Mouse (Mus musculus) hindbrain, embryonic 12.5 days (tissue): ENCODE results near the gene Uggt1. TPM values are rescaled to one million over a fixed set of nuclear protein-coding genes. Genes with fewer than 3 reads are reported as not detected.

Experiments used
- ATAC-seq: fragments of 200-750 bp; cut with Nextera tagmentation; 2 replicates; pipeline ENCODE4 v1.8.0; 2017; ENCODE audit warnings: moderate TSS enrichment; ENCODE audit not compliant: low FRiP score
- H3K27ac ChIP-seq: fragments of 300-500 bp; sonication (generic); 2 replicates; pipeline ENCODE4 v1.5.1; 2016; ENCODE audit warnings: mild to moderate bottlenecking
- H3K27me3 ChIP-seq: fragments of 300-500 bp; sonication (generic); 2 replicates; pipeline ENCODE4 v1.6.1; 2016; ENCODE audit warnings: mild to moderate bottlenecking
- H3K36me3 ChIP-seq: fragments of 300-500 bp; sonication (generic); 2 replicates; pipeline ENCODE4 v1.6.1; 2016; ENCODE audit warnings: mild to moderate bottlenecking
- H3K4me1 ChIP-seq: fragments of 300-500 bp; sonication (generic); 2 replicates; pipeline ENCODE4 v1.6.1; 2016
- H3K4me2 ChIP-seq: fragments of 300-500 bp; sonication (generic); replicated peaks from 2 replicates; pipeline ENCODE4 v1.6.1; 2016; ENCODE audit warnings: mild to moderate bottlenecking
- H3K4me3 ChIP-seq: fragments of 300-500 bp; sonication (generic); 2 replicates; pipeline ENCODE4 v1.5.1; 2016; ENCODE audit warnings: mild to moderate bottlenecking
- H3K9ac ChIP-seq: fragments of 300-500 bp; sonication (generic); 2 replicates; pipeline ENCODE4 v1.6.1; 2016; ENCODE audit warnings: mild to moderate bottlenecking, moderate library complexity
- H3K9me3 ChIP-seq: fragments of 300-500 bp; sonication (generic); replicated peaks from 2 replicates; pipeline ENCODE4 v1.6.1; 2016; ENCODE audit warnings: mild to moderate bottlenecking
- WGBS: fragments of 180-500 bp; shearing (Covaris S2); methylation state at CpG from one replicate; pipeline ENCODE4 v1.1.7; 2016; 5-methylcytosine and 5-hydroxymethylcytosine counted together
- polyA plus RNA-seq: library from polyadenylated mRNA; unstranded; fragments of >200 nt; fragmentation: Nextera tagmentation; extraction: Ambion mirVana; gene quantifications from 2 replicates; pipeline ENCODE4 v1.2.1, GENCODE M21; 2016

Uggt1 gene
- polyA plus RNA-seq, 1 experiment from 2014 or later: 61.0 TPM

- Histone ChIP-seq H3K27me3 (no peaks in the 10 kb centered on the region), H3K9ac (no peak overlapping the region), H3K9me3 (no peaks in the 10 kb centered on the region), H3K36me3 (peaks cover 48% of the 10 kb centered on the region), H3K4me2 (no peak overlapping the region), H3K4me3 (no peak overlapping the region), H3K27ac (no peak overlapping the region), H3K4me1 (no peaks in the 10 kb centered on the region)
- WGBS: 89% methylated on average over 7 of the region's 7 CpGs
- ATAC-seq: no peak
These were observed 13.4 kb downstream of the Uggt1 start for GRCm38 (mm10) chr1:36230919-36231705.

- Histone ChIP-seq H3K27me3 (no peaks in the 10 kb centered on the region), H3K9me3 (no peaks in the 10 kb centered on the region), H3K27ac (no peak overlapping the region), H3K4me2 (no peak overlapping the region), H3K4me3 (no peak overlapping the region), H3K9ac (no peak overlapping the region), H3K4me1 (no peaks in the 10 kb centered on the region), H3K36me3 (peaks cover 57% of the 10 kb centered on the region)
- no peak for ATAC-seq
- 92% methylated on average over 9 of the region's 9 CpGs for WGBS
These were observed 16.1 kb downstream of the Uggt1 start for GRCm38 (mm10) chr1:36228461-36228860.

DNA sequence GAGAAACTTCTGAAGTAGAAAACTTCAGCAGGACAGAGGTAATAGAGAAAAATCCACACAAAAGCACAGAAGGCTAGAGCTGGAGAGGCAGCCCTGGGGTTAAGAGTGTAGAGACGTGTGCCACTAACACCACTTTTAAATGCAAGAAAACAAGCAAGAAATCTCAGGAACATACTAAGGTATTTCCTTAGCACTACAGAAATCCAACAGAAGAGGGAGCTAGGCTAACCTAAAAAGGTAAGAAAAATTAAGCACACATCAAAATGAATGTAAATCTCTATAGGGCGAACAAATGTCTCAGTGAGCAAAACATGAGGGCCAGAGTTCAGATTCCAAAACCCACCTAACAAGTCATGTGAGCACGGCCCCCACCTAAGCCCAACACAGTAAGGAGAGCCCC, 19.9 kb downstream of the Uggt1 start:
- no peaks in the 10 kb centered on the region for H3K9me3 ChIP-seq
- H3K9ac ChIP-seq: no peak overlapping the region
- no peaks in the 10 kb centered on the region for H3K27me3 ChIP-seq
- peaks cover 66% of the 10 kb centered on the region for H3K36me3 ChIP-seq
- no peaks in the 10 kb centered on the region for H3K4me1 ChIP-seq
- no peak overlapping the region for H3K27ac ChIP-seq
- no peak overlapping the region for H3K4me2 ChIP-seq
- WGBS: 88% methylated on average over 3 of the region's 3 CpGs
- no peak for ATAC-seq
- no peak overlapping the region for H3K4me3 ChIP-seq

- no peak overlapping the region for H3K4me2 ChIP-seq
- no peak overlapping the region for H3K27ac ChIP-seq
- no peak for ATAC-seq
- no peaks in the 10 kb centered on the region for H3K4me1 ChIP-seq
- H3K36me3 ChIP-seq: peaks cover 39% of the 10 kb centered on the region
- no peak overlapping the region for H3K4me3 ChIP-seq
- 90% methylated on average over 4 of the region's 4 CpGs for WGBS
- H3K27me3 ChIP-seq: no peaks in the 10 kb centered on the region
- H3K9ac ChIP-seq: no peak overlapping the region
- no peaks in the 10 kb centered on the region for H3K9me3 ChIP-seq
These were observed 30.2 kb downstream of the Uggt1 start for GRCm38 (mm10) chr1:36214324-36214723.

DNA sequence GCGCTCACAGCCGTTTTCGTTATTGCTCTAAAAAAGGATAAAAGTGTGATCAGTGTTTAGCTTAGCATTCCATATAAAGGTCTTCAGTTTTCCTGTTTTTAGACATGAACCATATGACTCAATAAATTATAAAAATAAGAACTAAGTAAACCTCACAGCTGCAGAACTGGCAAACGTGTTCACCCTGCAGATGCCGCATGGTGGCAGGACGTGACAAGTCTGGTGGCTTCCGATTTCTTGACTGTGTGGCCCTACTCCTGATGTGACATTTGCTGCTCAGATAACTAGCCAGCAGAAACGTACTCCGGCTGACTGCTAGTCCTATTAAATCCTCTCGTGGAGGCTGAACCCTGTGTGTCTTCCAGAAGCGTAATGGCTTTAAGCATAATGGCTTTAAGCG, 42.8 kb downstream of the Uggt1 start:
- 95% methylated on average over 12 of the region's 12 CpGs for WGBS
- H3K4me1 ChIP-seq: no peaks in the 10 kb centered on the region
- H3K27me3 ChIP-seq: no peaks in the 10 kb centered on the region
- no peak overlapping the region for H3K4me2 ChIP-seq
- no peak overlapping the region for H3K4me3 ChIP-seq
- ATAC-seq: no peak
- H3K27ac ChIP-seq: no peak overlapping the region
- H3K9me3 ChIP-seq: no peaks in the 10 kb centered on the region
- peaks cover 50% of the 10 kb centered on the region for H3K36me3 ChIP-seq
- no peak overlapping the region for H3K9ac ChIP-seq

GRCm38 (mm10) chr1:36194482-36194881, 50.0 kb downstream of the Uggt1 start:
- no peak overlapping the region for H3K9ac ChIP-seq
- H3K4me3 ChIP-seq: no peak overlapping the region
- no peaks in the 10 kb centered on the region for H3K27me3 ChIP-seq
- 97% methylated on average over 3 of the region's 3 CpGs for WGBS
- no peaks in the 10 kb centered on the region for H3K4me1 ChIP-seq
- no peak overlapping the region for H3K4me2 ChIP-seq
- H3K27ac ChIP-seq: no peak overlapping the region
- ATAC-seq: no peak
- H3K36me3 ChIP-seq: peaks cover 90% of the 10 kb centered on the region
- no peaks in the 10 kb centered on the region for H3K9me3 ChIP-seq

- Histone ChIP-seq H3K27me3 (no peaks in the 10 kb centered on the region), H3K4me2 (no peak overlapping the region), H3K36me3 (peaks cover 90% of the 10 kb centered on the region), H3K9ac (no peak overlapping the region), H3K4me3 (no peak overlapping the region), H3K27ac (no peak overlapping the region), H3K4me1 (no peaks in the 10 kb centered on the region), H3K9me3 (no peaks in the 10 kb centered on the region)
- no peak for ATAC-seq
- 95% methylated on average over 11 of the region's 11 CpGs for WGBS
These were observed 52.6 kb downstream of the Uggt1 start for GRCm38 (mm10) chr1:36191966-36192365.

GRCm38 (mm10) chr1:36180038-36180437, 64.5 kb downstream of the Uggt1 start:
- no peaks in the 10 kb centered on the region for H3K9me3 ChIP-seq
- no peak overlapping the region for H3K4me2 ChIP-seq
- WGBS: 93% methylated on average over 5 of the region's 5 CpGs
- H3K27ac ChIP-seq: no peak overlapping the region
- H3K9ac ChIP-seq: no peak overlapping the region
- H3K27me3 ChIP-seq: no peaks in the 10 kb centered on the region
- H3K4me3 ChIP-seq: no peak overlapping the region
- H3K36me3 ChIP-seq: peaks cover 56% of the 10 kb centered on the region
- no peak for ATAC-seq
- H3K4me1 ChIP-seq: no peaks in the 10 kb centered on the region

DNA sequence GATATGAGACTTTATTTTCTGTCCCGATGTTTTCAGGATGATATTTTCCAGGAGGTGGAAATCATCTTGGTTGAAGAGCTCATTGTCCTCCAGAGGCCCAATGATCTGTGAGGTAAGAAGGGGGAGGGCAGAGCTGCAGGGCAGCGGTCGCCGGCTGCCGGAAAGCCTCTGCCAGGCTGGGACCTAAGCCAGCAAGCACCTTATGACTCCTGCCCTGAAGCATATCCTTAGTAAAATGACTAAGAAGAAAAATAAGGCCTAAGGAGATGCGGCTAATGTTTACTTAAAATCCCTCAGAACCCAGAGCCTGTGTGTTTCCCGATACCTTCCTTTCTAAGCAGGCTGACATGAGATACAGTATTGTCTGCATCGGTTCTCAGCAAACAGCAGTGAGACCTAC, 71.1 kb downstream of the Uggt1 start:
- Histone ChIP-seq H3K9me3 (no peaks in the 10 kb centered on the region), H3K4me1 (no peaks in the 10 kb centered on the region), H3K4me2 (no peak overlapping the region), H3K27me3 (no peaks in the 10 kb centered on the region), H3K4me3 (no peak overlapping the region), H3K36me3 (peaks cover 74% of the 10 kb centered on the region), H3K27ac (no peak overlapping the region), H3K9ac (no peak overlapping the region)
- ATAC-seq: no peak
- 93% methylated on average over 8 of the region's 8 CpGs for WGBS

GRCm38 (mm10) chr1:36172941-36173340, 71.6 kb downstream of the Uggt1 start:
- Histone ChIP-seq H3K9ac (no peak overlapping the region), H3K9me3 (no peaks in the 10 kb centered on the region), H3K36me3 (peaks cover 74% of the 10 kb centered on the region), H3K4me1 (no peaks in the 10 kb centered on the region), H3K4me2 (no peak overlapping the region), H3K4me3 (no peak overlapping the region), H3K27ac (no peak overlapping the region), H3K27me3 (no peaks in the 10 kb centered on the region)
- ATAC-seq: no peak
- WGBS: 91% methylated on average over 6 of the region's 6 CpGs

DNA sequence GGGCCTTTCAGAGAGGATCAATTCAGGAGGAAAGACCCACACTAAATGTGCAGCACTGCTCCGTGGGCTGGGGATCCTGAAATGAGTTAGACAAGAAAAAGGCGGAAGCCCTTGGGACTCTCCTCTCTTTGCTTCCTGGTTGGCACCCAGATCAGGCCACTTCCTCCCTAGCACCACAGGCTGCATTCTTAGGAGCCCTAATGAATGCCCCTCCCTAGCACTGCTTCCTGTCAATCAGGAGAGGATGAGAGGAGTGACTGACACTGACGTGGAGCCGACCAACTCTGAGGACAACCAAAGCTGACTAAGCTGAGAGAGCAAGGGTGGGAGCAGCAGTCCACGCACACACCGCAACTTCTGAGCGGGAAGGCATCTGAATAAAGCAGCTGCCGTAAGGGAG, 81.8 kb downstream of the Uggt1 start:
- no peak overlapping the region for H3K9ac ChIP-seq
- H3K4me3 ChIP-seq: no peak overlapping the region
- no peaks in the 10 kb centered on the region for H3K9me3 ChIP-seq
- peaks cover 87% of the 10 kb centered on the region for H3K36me3 ChIP-seq
- no peak overlapping the region for H3K27ac ChIP-seq
- no peak overlapping the region for H3K4me2 ChIP-seq
- H3K27me3 ChIP-seq: no peaks in the 10 kb centered on the region
- H3K4me1 ChIP-seq: no peaks in the 10 kb centered on the region
- no peak for ATAC-seq
- WGBS: 87% methylated on average over 8 of the region's 8 CpGs

DNA sequence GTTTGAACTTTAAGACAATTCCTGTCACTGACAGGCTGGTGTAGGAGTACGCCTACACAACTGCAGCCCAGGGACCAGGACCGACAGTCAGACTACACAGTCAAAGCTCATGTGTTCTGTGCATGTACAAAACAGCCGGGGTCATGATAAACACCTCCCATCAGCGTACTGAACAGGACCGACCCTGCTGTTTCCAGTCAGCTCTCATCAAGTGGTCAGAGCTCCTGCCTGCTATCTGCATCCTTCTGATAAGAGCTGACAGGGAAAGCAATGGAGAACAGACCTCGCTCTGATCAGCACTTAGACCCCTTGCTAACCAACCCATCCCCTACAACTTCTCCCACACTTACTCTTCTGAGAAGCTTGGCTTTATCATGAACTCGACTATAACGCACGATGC, 83.3 kb downstream of the Uggt1 start:
- WGBS: 88% methylated on average over 9 of the region's 9 CpGs
- peaks cover 93% of the 10 kb centered on the region for H3K36me3 ChIP-seq
- ATAC-seq: no peak

GRCm38 (mm10) chr1:36160246-36160645, 84.3 kb downstream of the Uggt1 start:
- H3K4me3 ChIP-seq: no peak overlapping the region
- ATAC-seq: no peak
- H3K36me3 ChIP-seq: peaks cover 93% of the 10 kb centered on the region
- no peak overlapping the region for H3K27ac ChIP-seq
- no peaks in the 10 kb centered on the region for H3K4me1 ChIP-seq
- no peaks in the 10 kb centered on the region for H3K27me3 ChIP-seq
- H3K4me2 ChIP-seq: no peak overlapping the region
- H3K9ac ChIP-seq: no peak overlapping the region
- 92% methylated on average over 8 of the region's 8 CpGs for WGBS
- H3K9me3 ChIP-seq: no peaks in the 10 kb centered on the region

More for the DNA sequence above, 83.3 kb downstream of the Uggt1 start:
- H3K27me3 ChIP-seq: no peaks in the 10 kb centered on the region
- H3K27ac ChIP-seq: no peak overlapping the region
- H3K4me1 ChIP-seq: no peaks in the 10 kb centered on the region
- no peak overlapping the region for H3K4me2 ChIP-seq
- no peak overlapping the region for H3K9ac ChIP-seq
- H3K9me3 ChIP-seq: no peaks in the 10 kb centered on the region
- no peak overlapping the region for H3K4me3 ChIP-seq
